Mouse (Mus musculus) embryonic facial prominence, embryonic 12.5 days (tissue): Measurements from ENCODE around the gene Tmem135. TPM values are rescaled to one million over a fixed set of nuclear protein-coding genes. Genes with fewer than 3 reads are reported as not detected.

ENCODE experiments used
- ATAC-seq: fragments of 200-750 bp; cut with Nextera tagmentation; 2 replicates; pipeline ENCODE4 v1.8.0; 2017; ENCODE audit not compliant: insufficient number of reproducible peaks, insufficient read depth, low FRiP score, low TSS enrichment
- H3K27ac ChIP-seq: fragments of 300-500 bp; sonication (generic); 2 replicates; pipeline ENCODE4 v1.5.1; 2016; ENCODE audit warnings: mild to moderate bottlenecking
- H3K27me3 ChIP-seq: fragments of 300-500 bp; sonication (generic); 2 replicates; pipeline ENCODE4 v1.6.1; 2016; ENCODE audit warnings: mild to moderate bottlenecking, moderate library complexity
- H3K36me3 ChIP-seq: fragments of 300-500 bp; sonication (generic); 2 replicates; pipeline ENCODE4 v1.6.1; 2016; ENCODE audit warnings: mild to moderate bottlenecking
- H3K4me1 ChIP-seq: fragments of 300-500 bp; sonication (generic); 2 replicates; pipeline ENCODE4 v1.6.1; 2016
- H3K4me2 ChIP-seq: fragments of 300-500 bp; sonication (generic); replicated peaks from 2 replicates; pipeline ENCODE4 v1.6.1; 2016; ENCODE audit warnings: mild to moderate bottlenecking, moderate library complexity
- H3K4me3 ChIP-seq: fragments of 300-500 bp; sonication (generic); 2 replicates; pipeline ENCODE4 v1.5.1; 2016; ENCODE audit warnings: mild to moderate bottlenecking
- H3K9ac ChIP-seq: fragments of 300-500 bp; sonication (generic); 2 replicates; pipeline ENCODE4 v1.6.1; 2016; ENCODE audit warnings: mild to moderate bottlenecking, moderate library complexity
- H3K9me3 ChIP-seq: fragments of 300-500 bp; sonication (generic); 2 replicates; pipeline ENCODE4 v1.6.1; 2016; ENCODE audit warnings: mild to moderate bottlenecking, moderate library complexity
- WGBS: fragments of 180-500 bp; shearing (Covaris S2); methylation state at CpG from one replicate; pipeline ENCODE4 v1.1.7; 2016; 5-methylcytosine and 5-hydroxymethylcytosine counted together
- polyA plus RNA-seq: library from polyadenylated mRNA; unstranded; fragments of >200 nt; fragmentation: Nextera tagmentation; extraction: Ambion mirVana; gene quantifications from 2 replicates; pipeline ENCODE4 v1.2.1, GENCODE M21; 2016

Tmem135 gene
- polyA plus RNA-seq, 1 experiment from 2014 or later: 23.0 TPM

DNA sequence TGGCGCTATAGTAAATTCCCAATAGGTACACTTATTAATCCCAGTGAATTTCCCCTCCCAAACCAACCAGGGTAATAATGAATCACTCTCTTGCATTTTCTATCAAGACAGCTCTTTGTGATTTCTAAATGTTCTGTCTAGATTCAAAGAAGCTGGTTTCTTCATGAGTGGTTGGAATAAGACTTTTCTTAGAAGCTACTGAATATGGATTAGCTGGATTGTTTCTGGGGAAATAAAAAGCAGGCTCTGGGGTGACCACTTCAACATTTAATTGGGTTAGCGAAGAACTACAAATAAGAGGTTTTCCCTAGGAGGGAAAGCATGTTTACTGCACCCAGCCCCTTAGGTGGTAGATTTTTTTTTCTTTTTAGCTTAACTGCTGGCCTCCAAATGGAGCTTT lies 3.3 kb downstream of the Tmem135 start:
- Histone ChIP-seq H3K9ac (no peak overlapping the region), H3K4me1 (peaks cover 10% of the 10 kb centered on the region; the same call in 1 of the 2 replicates)

GRCm38 (mm10) chr7:89397837-89398534 lies 6.0 kb downstream of the Tmem135 start:
- Histone ChIP-seq H3K36me3 (no peaks in the 10 kb centered on the region), H3K9me3 (no peaks in the 10 kb centered on the region), H3K9ac (no peak overlapping the region), H3K4me3 (no peak overlapping the region), H3K4me1 (peaks cover 7% of the 10 kb centered on the region; the same call in 1 of the 2 replicates), H3K4me2 (no peak overlapping the region), H3K27ac (no peak overlapping the region), H3K27me3 (no peaks in the 10 kb centered on the region)
- no peak for ATAC-seq
- WGBS: 68% methylated on average over 3 of the region's 3 CpGs

More for the DNA sequence above, 3.3 kb downstream of the Tmem135 start:
- Histone ChIP-seq H3K36me3 (no peaks in the 10 kb centered on the region), H3K27me3 (no peaks in the 10 kb centered on the region), H3K9me3 (no peaks in the 10 kb centered on the region), H3K4me2 (no peak overlapping the region), H3K27ac (no peak overlapping the region), H3K4me3 (no peak overlapping the region)
- no peak for ATAC-seq
- 82% methylated on average over 2 of the region's 2 CpGs for WGBS

GRCm38 (mm10) chr7:89396386-89396785 lies 7.6 kb downstream of the Tmem135 start:
- Histone ChIP-seq H3K36me3 (no peaks in the 10 kb centered on the region), H3K4me2 (no peak overlapping the region), H3K4me3 (no peak overlapping the region), H3K27ac (no peak overlapping the region), H3K9me3 (no peaks in the 10 kb centered on the region), H3K9ac (no peak overlapping the region), H3K27me3 (no peaks in the 10 kb centered on the region), H3K4me1 (no peaks in the 10 kb centered on the region)
- WGBS: 78% methylated on average over 8 of the region's 8 CpGs
- ATAC-seq: no peak

DNA sequence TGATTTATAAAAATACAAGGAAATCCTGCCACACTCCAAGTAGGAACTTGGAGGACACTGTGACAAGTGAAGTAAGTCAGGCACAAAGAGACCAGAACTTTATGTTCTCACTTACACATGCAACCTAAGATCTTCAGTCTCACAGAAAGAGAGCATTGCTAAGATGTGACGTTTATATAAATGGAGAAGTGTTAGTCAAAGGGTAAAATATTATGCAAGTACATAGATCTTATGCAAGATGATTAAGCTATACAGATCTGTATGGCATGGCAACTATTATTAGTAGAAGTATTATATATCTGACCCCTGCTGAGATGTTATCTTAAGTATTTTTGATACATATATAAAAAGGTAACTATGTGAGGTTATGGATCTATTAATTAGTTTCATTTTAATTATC lies 8.6 kb downstream of the Tmem135 start:
- Histone ChIP-seq H3K36me3 (no peaks in the 10 kb centered on the region), H3K4me3 (no peak overlapping the region), H3K27me3 (no peaks in the 10 kb centered on the region), H3K9ac (no peak overlapping the region), H3K4me2 (no peak overlapping the region), H3K4me1 (no peaks in the 10 kb centered on the region), H3K9me3 (no peaks in the 10 kb centered on the region), H3K27ac (no peak overlapping the region)
- ATAC-seq: no peak
- WGBS: 87% methylated on average over 1 of the region's 1 CpGs

DNA sequence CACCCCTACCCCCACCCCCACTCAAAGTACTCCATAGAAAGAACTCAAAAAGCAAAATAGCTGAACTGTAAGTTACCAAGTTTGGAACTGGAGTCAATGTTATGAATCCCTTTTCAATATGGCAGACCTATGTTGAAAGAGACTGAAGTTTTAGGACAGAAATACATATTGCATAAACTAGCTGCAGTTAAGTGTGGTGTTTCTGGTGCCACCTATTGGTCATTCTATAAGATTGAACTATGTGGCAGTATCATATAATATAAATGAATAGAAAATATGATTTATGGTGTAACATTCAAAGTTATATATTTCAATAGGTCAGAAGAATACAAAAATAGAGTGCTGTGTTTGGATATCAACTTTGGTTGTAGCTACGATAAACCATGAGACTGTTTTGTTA lies 11.2 kb downstream of the Tmem135 start:
- Histone ChIP-seq H3K9me3 (no peaks in the 10 kb centered on the region), H3K36me3 (no peaks in the 10 kb centered on the region), H3K4me1 (no peaks in the 10 kb centered on the region), H3K4me2 (no peak overlapping the region), H3K9ac (no peak overlapping the region), H3K27me3 (no peaks in the 10 kb centered on the region), H3K27ac (no peak overlapping the region), H3K4me3 (no peak overlapping the region)
- 98% methylated on average over 1 of the region's 1 CpGs for WGBS
- no peak for ATAC-seq

DNA sequence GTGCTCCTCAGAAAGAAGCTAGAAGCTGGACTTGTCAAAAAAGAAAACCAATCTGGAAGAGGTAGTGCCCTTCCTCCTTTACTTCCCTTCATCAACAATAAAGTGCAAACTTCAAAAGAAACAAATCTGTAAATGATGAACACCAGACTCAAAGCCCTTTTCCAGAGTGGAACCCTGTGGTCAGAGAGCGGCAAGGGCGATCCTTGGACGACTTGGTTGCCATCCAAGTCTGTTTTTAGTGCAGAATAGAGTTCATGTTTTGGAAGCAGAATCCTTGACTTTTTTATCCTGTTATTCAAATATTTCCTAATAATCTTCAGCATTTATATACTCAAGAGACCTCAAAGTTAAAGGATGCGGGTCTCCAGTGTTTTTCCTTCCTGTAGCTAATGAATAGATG lies 11.6 kb downstream of the Tmem135 start:
- H3K4me2 ChIP-seq: no peak overlapping the region
- no peak overlapping the region for H3K27ac ChIP-seq
- WGBS: 67% methylated on average over 4 of the region's 4 CpGs
- no peaks in the 10 kb centered on the region for H3K36me3 ChIP-seq
- ATAC-seq: no peak
- H3K4me3 ChIP-seq: no peak overlapping the region
- H3K9me3 ChIP-seq: no peaks in the 10 kb centered on the region
- H3K9ac ChIP-seq: no peak overlapping the region
- H3K4me1 ChIP-seq: no peaks in the 10 kb centered on the region
- H3K27me3 ChIP-seq: no peaks in the 10 kb centered on the region

- Histone ChIP-seq H3K4me1 (peaks cover 3% of the 10 kb centered on the region; the same call in 1 of the 2 replicates), H3K4me2 (no peak overlapping the region), H3K9ac (no peak overlapping the region), H3K4me3 (no peak overlapping the region), H3K9me3 (no peaks in the 10 kb centered on the region), H3K27ac (no peak overlapping the region), H3K36me3 (no peaks in the 10 kb centered on the region), H3K27me3 (no peaks in the 10 kb centered on the region)
- no peak for ATAC-seq
- 85% methylated on average over 4 of the region's 4 CpGs for WGBS
Observed at GRCm38 (mm10) chr7:89391831-89392230, 12.2 kb downstream of the Tmem135 start.

GRCm38 (mm10) chr7:89391281-89391680 lies 12.7 kb downstream of the Tmem135 start:
- Histone ChIP-seq H3K27ac (no peak overlapping the region), H3K27me3 (no peaks in the 10 kb centered on the region), H3K4me3 (no peak overlapping the region), H3K36me3 (no peaks in the 10 kb centered on the region), H3K4me2 (no peak overlapping the region), H3K9ac (no peak overlapping the region), H3K9me3 (no peaks in the 10 kb centered on the region), H3K4me1 (peaks cover 6% of the 10 kb centered on the region; the same call in 1 of the 2 replicates)
- 74% methylated on average over 3 of the region's 3 CpGs for WGBS
- no peak for ATAC-seq

- Histone ChIP-seq H3K4me3 (no peak overlapping the region), H3K4me1 (peaks cover 6% of the 10 kb centered on the region; the same call in 1 of the 2 replicates), H3K36me3 (no peaks in the 10 kb centered on the region), H3K9ac (no peak overlapping the region), H3K4me2 (no peak overlapping the region), H3K27me3 (no peaks in the 10 kb centered on the region), H3K27ac (no peak overlapping the region), H3K9me3 (no peaks in the 10 kb centered on the region)
- 72% methylated on average over 2 of the region's 2 CpGs for WGBS
- no peak for ATAC-seq
Observed at GRCm38 (mm10) chr7:89390660-89391059, 13.4 kb downstream of the Tmem135 start.

DNA sequence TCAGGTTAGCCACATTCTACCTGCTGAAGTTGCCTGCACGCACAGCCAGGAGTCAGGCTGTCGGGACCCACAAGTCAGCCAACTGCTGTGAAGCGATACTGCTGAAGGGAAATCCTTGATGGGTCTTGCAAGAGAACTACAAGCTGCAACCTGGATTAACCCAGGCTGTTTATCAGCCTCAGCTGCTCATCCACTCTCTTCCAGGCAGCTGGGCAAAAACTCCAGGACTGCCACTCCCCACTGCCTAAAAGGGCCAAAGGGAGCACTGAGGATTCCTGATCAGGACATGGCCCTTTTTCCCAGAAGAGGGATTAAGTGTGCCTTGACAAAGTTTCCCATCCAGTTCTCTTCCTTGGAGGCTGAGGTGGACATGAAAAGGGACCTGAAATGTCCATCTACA lies 15.0 kb downstream of the Tmem135 start:
- H3K4me1 ChIP-seq: peaks cover 6% of the 10 kb centered on the region; the same call in 1 of the 2 replicates
- no peaks in the 10 kb centered on the region for H3K9me3 ChIP-seq
- no peaks in the 10 kb centered on the region for H3K36me3 ChIP-seq
- no peaks in the 10 kb centered on the region for H3K27me3 ChIP-seq
- no peak for ATAC-seq
- H3K4me3 ChIP-seq: no peak overlapping the region
- 75% methylated on average over 3 of the region's 3 CpGs for WGBS
- no peak overlapping the region for H3K9ac ChIP-seq
- no peak overlapping the region for H3K4me2 ChIP-seq
- no peak overlapping the region for H3K27ac ChIP-seq

GRCm38 (mm10) chr7:89382892-89383291 lies 21.1 kb downstream of the Tmem135 start:
- no peak overlapping the region for H3K4me3 ChIP-seq
- no peak for ATAC-seq
- no peak overlapping the region for H3K27ac ChIP-seq
- no peak overlapping the region for H3K4me2 ChIP-seq
- H3K27me3 ChIP-seq: no peaks in the 10 kb centered on the region
- WGBS: 88% methylated on average over 3 of the region's 3 CpGs
- peaks cover 9% of the 10 kb centered on the region; the same call in 1 of the 2 replicates for H3K4me1 ChIP-seq
- no peaks in the 10 kb centered on the region for H3K36me3 ChIP-seq
- no peaks in the 10 kb centered on the region for H3K9me3 ChIP-seq
- H3K9ac ChIP-seq: no peak overlapping the region

DNA sequence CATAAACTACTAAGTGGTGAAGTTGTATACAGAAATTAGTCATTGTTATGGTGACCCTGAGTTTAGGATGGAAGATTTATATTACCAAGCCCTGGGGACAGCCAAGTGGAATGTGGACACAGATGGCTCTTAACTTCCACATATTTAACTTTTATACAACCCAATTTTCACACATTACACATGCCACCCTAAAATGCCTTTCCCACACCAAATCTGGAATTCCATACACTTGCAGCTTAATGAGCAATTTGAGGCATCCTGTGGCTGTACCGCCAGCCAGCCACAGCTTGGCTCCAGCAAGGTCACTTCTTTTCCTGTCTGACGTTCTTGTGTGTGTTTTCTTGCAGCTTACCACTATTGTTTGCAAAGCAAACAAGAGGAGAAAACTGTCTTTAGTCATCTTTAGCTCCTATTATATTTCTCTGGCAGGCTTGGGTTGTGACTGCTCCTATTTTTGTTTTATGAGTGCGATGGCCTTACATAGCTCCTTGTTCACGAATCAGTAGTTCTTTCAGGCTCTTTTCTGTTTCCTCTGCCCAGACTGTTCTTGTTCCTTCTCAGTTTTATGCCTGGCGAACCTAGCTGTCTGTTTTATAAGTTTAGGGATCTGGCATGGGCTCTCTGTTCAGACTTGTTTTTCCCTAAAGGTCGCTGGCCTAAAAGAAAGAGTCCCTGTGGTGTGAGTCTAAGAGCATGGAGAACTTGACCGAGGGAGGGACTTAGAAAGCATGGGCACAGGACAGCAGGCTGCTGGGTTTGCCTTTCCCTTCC lies 22.9 kb downstream of the Tmem135 start:
- Histone ChIP-seq H3K9ac (no peak overlapping the region), H3K4me2 (no peak overlapping the region), H3K9me3 (no peaks in the 10 kb centered on the region), H3K36me3 (no peaks in the 10 kb centered on the region), H3K4me1 (0 out of 2 replicates have a peak, but pooled peaks cover 4% of the 10 kb centered on the region), H3K27ac (no peak overlapping the region), H3K4me3 (no peak overlapping the region), H3K27me3 (no peaks in the 10 kb centered on the region)
- 56% methylated on average over 7 of the region's 7 CpGs for WGBS
- ATAC-seq: no peak
